Mouse (Mus musculus) limb, embryonic 12.5 days (tissue): ENCODE results near the gene Ifi203. TPM values are rescaled to one million over a fixed set of nuclear protein-coding genes. Genes with fewer than 3 reads are reported as not detected.
"Not testable (repeated sequence)": the region's sequence is repeated elsewhere in the genome, so short reads cannot be mapped to it uniquely, and the experiment has no call there.

ENCODE experiments used
- ATAC-seq: fragments of 200-750 bp; cut with Nextera tagmentation; 2 replicates; pipeline ENCODE4 v1.8.0; 2017; ENCODE audit warnings: low read depth, moderate TSS enrichment; ENCODE audit not compliant: insufficient number of reproducible peaks, insufficient read depth, low FRiP score, low TSS enrichment
- H3K27ac ChIP-seq: fragments of 300-500 bp; sonication (generic); 2 replicates; pipeline ENCODE4 v1.5.1; 2016; ENCODE audit warnings: mild to moderate bottlenecking, moderate library complexity
- H3K27me3 ChIP-seq: fragments of 300-500 bp; sonication (generic); 2 replicates; pipeline ENCODE4 v1.6.1; 2016; ENCODE audit warnings: mild to moderate bottlenecking, moderate library complexity
- H3K36me3 ChIP-seq: fragments of 300-500 bp; sonication (generic); 2 replicates; pipeline ENCODE4 v1.6.1; 2016; ENCODE audit warnings: mild to moderate bottlenecking, moderate library complexity
- H3K4me1 ChIP-seq: fragments of 300-500 bp; sonication (generic); replicated peaks from 2 replicates; pipeline ENCODE4 v1.6.1; 2016
- H3K4me2 ChIP-seq: fragments of 300-500 bp; sonication (generic); 2 replicates; pipeline ENCODE4 v1.6.1; 2016; ENCODE audit warnings: mild to moderate bottlenecking, moderate library complexity
- H3K4me3 ChIP-seq: fragments of 300-500 bp; sonication (generic); replicated peaks from 2 replicates; pipeline ENCODE4 v1.5.1; 2016; ENCODE audit warnings: mild to moderate bottlenecking
- H3K9ac ChIP-seq: fragments of 300-500 bp; sonication (generic); replicated peaks from 2 replicates; pipeline ENCODE4 v1.6.1; 2016; ENCODE audit warnings: mild to moderate bottlenecking, moderate library complexity
- H3K9me3 ChIP-seq: fragments of 300-500 bp; sonication (generic); 2 replicates; pipeline ENCODE4 v1.6.1; 2016; ENCODE audit warnings: mild to moderate bottlenecking, moderate library complexity
- WGBS: fragments of 180-500 bp; shearing (Covaris S2); methylation state at CpG from one replicate; pipeline ENCODE4 v1.1.7; 2016; 5-methylcytosine and 5-hydroxymethylcytosine counted together
- polyA plus RNA-seq: library from polyadenylated mRNA; unstranded; fragments of >200 nt; fragmentation: Nextera tagmentation; extraction: Ambion mirVana; gene quantifications from 2 replicates; pipeline ENCODE4 v1.2.1, GENCODE M21; 2016

The Ifi203 gene
- polyA plus RNA-seq, 1 experiment from 2014 or later = 0.73 TPM

DNA sequence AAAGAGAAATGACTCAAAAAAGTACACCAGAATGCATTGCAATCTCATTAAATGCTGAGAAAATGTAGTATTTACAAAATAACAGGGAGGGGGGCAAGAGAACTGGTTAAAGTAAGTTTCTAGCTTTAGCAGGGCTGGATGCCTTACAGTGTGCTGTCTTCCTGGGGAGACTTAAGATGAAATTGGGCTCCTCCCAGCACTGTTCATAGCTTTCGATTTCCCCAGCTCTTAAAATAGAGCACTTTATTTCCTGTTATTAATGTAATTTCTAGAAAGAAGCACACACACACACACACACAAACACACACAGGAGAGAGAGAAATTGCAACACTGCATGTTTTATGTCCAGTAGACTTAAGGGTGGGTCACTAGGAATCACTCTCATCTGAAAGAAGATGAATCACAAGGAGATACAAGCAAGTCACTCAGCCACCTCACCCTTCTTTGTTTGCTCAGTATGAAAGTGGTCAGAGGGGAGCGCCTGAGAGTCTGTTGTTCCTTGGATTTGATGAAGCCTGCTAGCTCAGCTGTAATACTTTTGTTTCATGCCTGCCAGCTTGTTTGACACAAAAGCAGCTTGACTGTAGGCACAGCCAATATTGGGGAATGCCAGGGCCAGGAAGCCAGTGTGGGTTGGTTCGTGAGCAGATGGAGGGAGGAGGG lies 62.3 kb downstream of the Ifi203 start:
- not testable (repeated sequence) for H3K36me3 ChIP-seq, ATAC-seq, H3K9me3 ChIP-seq, H3K4me1 ChIP-seq, H3K27me3 ChIP-seq, H3K27ac ChIP-seq, H3K4me2 ChIP-seq, H3K9ac ChIP-seq, H3K4me3 ChIP-seq
- WGBS = 78% methylated on average over 3 of the region's 3 CpGs

DNA sequence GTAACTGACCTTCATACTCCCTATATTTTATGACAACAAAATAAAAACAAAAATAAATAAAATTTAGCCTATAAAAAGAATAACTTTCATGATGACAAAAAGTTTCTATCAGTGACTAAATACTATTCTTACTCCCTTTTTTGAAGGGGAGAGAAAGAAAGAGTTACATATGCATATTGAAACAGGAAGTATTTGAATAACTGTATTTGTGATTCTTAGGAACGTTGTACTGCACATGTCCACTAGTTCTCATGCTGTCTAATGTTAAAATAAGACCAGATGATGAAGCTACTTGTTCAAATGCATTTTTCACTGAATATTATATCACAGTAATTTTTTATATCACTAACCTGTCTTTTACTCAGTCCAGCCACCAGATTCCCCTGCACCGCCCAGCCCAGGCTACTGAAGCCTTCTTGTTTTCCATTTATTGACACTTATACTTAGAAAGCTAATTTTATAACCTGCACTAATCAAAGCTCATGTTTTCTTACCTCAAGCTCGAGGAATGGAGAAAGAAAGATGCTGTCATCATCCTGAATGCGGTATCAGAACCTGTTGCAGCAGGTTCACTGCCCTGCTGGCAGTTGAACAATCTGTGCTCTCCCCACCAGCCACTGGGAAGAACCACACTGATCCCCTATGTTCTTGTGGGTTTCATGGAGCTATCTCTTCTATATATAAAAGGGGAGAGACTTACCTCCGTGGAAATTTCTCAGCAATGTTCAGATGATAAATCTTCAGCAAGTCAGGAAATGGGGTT lies 63.1 kb downstream of the Ifi203 start:
- not testable (repeated sequence) for H3K4me1 ChIP-seq, H3K4me2 ChIP-seq, H3K9ac ChIP-seq, H3K36me3 ChIP-seq, H3K4me3 ChIP-seq, H3K27ac ChIP-seq, ATAC-seq, H3K27me3 ChIP-seq, H3K9me3 ChIP-seq
- 77% methylated on average over 5 of the region's 5 CpGs for WGBS

DNA sequence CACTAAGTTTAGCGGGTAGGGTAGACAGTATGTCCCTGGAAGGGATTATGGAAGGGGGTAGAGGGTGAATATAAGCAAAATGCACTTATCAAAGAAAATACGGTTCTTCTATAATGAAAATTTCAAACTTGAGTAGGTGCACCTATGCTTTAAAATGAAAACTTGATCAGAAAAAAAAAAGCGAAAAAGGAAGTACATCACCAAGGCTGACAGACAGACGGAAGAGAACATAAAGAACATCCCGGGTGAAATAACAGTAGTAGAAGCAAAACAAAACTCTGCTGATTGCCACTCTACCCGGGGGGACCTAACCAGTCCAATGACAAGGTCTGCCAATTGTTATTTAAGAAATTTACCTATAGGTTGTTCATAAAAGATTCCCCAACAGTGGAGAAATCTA lies 64.2 kb downstream of the Ifi203 start:
- not testable (repeated sequence) for H3K4me2 ChIP-seq, H3K27me3 ChIP-seq, H3K9ac ChIP-seq, H3K36me3 ChIP-seq, H3K4me1 ChIP-seq, H3K27ac ChIP-seq, H3K9me3 ChIP-seq, H3K4me3 ChIP-seq, ATAC-seq
- 85% methylated on average over 6 of the region's 6 CpGs for WGBS

DNA sequence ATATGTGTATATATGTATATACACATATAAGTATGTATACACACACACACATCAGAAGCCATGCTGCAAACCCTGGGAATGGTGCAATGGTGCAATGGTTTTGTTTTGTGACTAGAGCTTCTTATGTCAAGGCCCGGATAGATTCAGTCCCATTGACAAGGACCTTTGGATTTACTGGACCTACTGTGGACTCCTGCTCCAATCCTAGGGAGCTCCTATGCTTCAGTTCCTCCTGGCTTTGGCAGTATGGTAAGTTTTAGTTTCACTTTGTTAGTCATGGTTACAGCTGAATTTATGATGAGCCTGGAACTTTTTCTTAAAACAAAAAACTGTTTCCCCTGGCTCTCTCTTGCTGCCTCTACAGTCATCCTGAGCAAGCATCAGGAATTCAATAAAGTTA lies 65.3 kb downstream of the Ifi203 start:
- ATAC-seq, H3K27ac ChIP-seq: not testable (repeated sequence)
- WGBS = 90% methylated on average over 1 of the region's 1 CpGs

More for the DNA sequence above, 65.3 kb downstream of the Ifi203 start:
- H3K9me3 ChIP-seq, H3K9ac ChIP-seq, H3K4me2 ChIP-seq, H3K27me3 ChIP-seq, H3K4me1 ChIP-seq, H3K4me3 ChIP-seq, H3K36me3 ChIP-seq: not testable (repeated sequence)

Other genes starting within 250 kb of the Ifi203 start
- 0.29 and 0.36 TPM in 2 replicates for gene Ifi207, start 200.9 kb downstream of the Ifi203 start, polyA plus RNA-seq
- gene Ifi204, start 175.7 kb downstream of the Ifi203 start, polyA plus RNA-seq = 0.46 and 0.49 TPM in 2 replicates
- 0.14 and 0.40 TPM in 2 replicates for gene Ifi211, start 29.6 kb downstream of the Ifi203 start, polyA plus RNA-seq
- gene Mndal, start 181 bp downstream of the Ifi203 start, polyA plus RNA-seq = 0.80 and 1.7 TPM in 2 replicates
- 0.17 TPM in 1 of 2 replicates, not detected in the other for gene Ifi202b, start 40.1 kb upstream of the Ifi203 start, polyA plus RNA-seq
- gene Ifi205, start 89.1 kb upstream of the Ifi203 start, polyA plus RNA-seq = 0.16 TPM in 1 of 2 replicates, not detected in the other
- 0.09 TPM in 1 of 2 replicates, not detected in the other for gene Olfr433, start 98.0 kb upstream of the Ifi203 start, polyA plus RNA-seq
- not detected in 2 replicates for gene Olfr432, start 106.5 kb upstream of the Ifi203 start, polyA plus RNA-seq
- not detected in 2 replicates for gene Olfr430, start 123.9 kb upstream of the Ifi203 start, polyA plus RNA-seq
- gene Olfr429, start 141.7 kb upstream of the Ifi203 start, polyA plus RNA-seq = not detected in 2 replicates
- not detected in 2 replicates for gene Olfr427, start 154.2 kb upstream of the Ifi203 start, polyA plus RNA-seq
- not detected in 2 replicates for gene Olfr231, start 178.5 kb upstream of the Ifi203 start, polyA plus RNA-seq
- gene Olfr424, start 188.8 kb upstream of the Ifi203 start, polyA plus RNA-seq = not detected in 2 replicates
- not detected in 2 replicates for gene Olfr420, start 213.0 kb upstream of the Ifi203 start, polyA plus RNA-seq
- gene Spta1, start 230.1 kb upstream of the Ifi203 start, polyA plus RNA-seq = 0.95 and 1.1 TPM in 2 replicates